Mouse (Mus musculus): ENCODE measurements at regions not wholly inside any gene's neighbourhood (a gene's known extent, or its start where the extent isn't known, plus 50 kb on each side); places are given as distances from the start of the nearest gene placed in this dataset.

GRCm38 (mm10) chr2:133436913-133437843 lies 114.8 kb upstream of the Bmp2 start:
- no peak for DNase-seq

- no peak for DNase-seq
These were observed 113.9 kb upstream of the Bmp2 start for GRCm38 (mm10) chr2:133438018-133438417.

- no peak for DNase-seq
These were observed 108.9 kb upstream of the Bmp2 start for GRCm38 (mm10) chr2:133443024-133443423.

GRCm38 (mm10) chr2:133443490-133443889 lies 108.5 kb upstream of the Bmp2 start:
- peak; percentile 57 for DNase-seq

GRCm38 (mm10) chr2:133452947-133453346 lies 99.0 kb upstream of the Bmp2 start:
- no peak for DNase-seq

GRCm38 (mm10) chr2:133455484-133456170 lies 96.3 kb upstream of the Bmp2 start:
- DNase-seq, result no peak

GRCm38 (mm10) chr2:133456785-133457184 lies 95.2 kb upstream of the Bmp2 start:
- DNase-seq, result no peak

- no peak for DNase-seq
These were observed 93.2 kb upstream of the Bmp2 start for GRCm38 (mm10) chr2:133458735-133459134.

- DNase-seq, result no peak
These were observed 91.1 kb upstream of the Bmp2 start for GRCm38 (mm10) chr2:133460814-133461213.

GRCm38 (mm10) chr2:133462378-133462777 lies 89.6 kb upstream of the Bmp2 start:
- no peak for DNase-seq

GRCm38 (mm10) chr2:133467170-133468168 lies 84.5 kb upstream of the Bmp2 start:
- no peak for DNase-seq

GRCm38 (mm10) chr2:133472966-133473744 lies 78.8 kb upstream of the Bmp2 start:
- no peak for DNase-seq

GRCm38 (mm10) chr2:133474174-133474573 lies 77.8 kb upstream of the Bmp2 start:
- DNase-seq, result no peak

- DNase-seq, result no peak
These were observed 71.1 kb upstream of the Bmp2 start for GRCm38 (mm10) chr2:133480870-133481269.

GRCm38 (mm10) chr2:133481305-133481704 lies 70.7 kb upstream of the Bmp2 start:
- DNase-seq, result no peak

GRCm38 (mm10) chr2:133481785-133482184 lies 70.2 kb upstream of the Bmp2 start:
- DNase-seq, result no peak

GRCm38 (mm10) chr2:133495443-133495842 lies 56.5 kb upstream of the Bmp2 start:
- peak; percentile 29 for DNase-seq

GRCm38 (mm10) chr2:133496389-133496788 lies 55.6 kb upstream of the Bmp2 start:
- DNase-seq, result no peak

- DNase-seq, result no peak
These were observed 54.9 kb upstream of the Bmp2 start for GRCm38 (mm10) chr2:133497071-133497470.

GRCm38 (mm10) chr2:133497541-133498185 lies 54.3 kb upstream of the Bmp2 start:
- no peak for DNase-seq

- DNase-seq, result no peak
These were observed 53.8 kb upstream of the Bmp2 start for GRCm38 (mm10) chr2:133498186-133498571.
